Mouse (Mus musculus) cortical plate, adult 2 months (tissue): ENCODE measurements around the gene Shroom3. TPM values are rescaled to one million over a fixed set of nuclear protein-coding genes. Genes with fewer than 3 reads are reported as not detected.

Experiments used
- H3K27ac ChIP-seq: fragments of 200-500 bp; 2 replicates; pipeline ENCODE4 v1.5.1; 2012; ENCODE audit warnings: low read length, control low read depth, inconsistent platforms; ENCODE audit not compliant: insufficient read depth
- H3K4me1 ChIP-seq: fragments of 200-500 bp; 2 replicates; pipeline ENCODE4 v1.6.1; 2011; ENCODE audit warnings: low read length; ENCODE audit not compliant: control insufficient read depth, insufficient read depth
- H3K4me3 ChIP-seq: fragments of 200-500 bp; 2 replicates; pipeline ENCODE4 v1.5.1; 2011; ENCODE audit warnings: mild to moderate bottlenecking, low read length, control low read depth; ENCODE audit not compliant: insufficient read depth
- CTCF ChIP-seq: fragments of 200-500 bp; IDR thresholded peaks from 2 replicates; pipeline ENCODE4 v1.5.1; 2011; ENCODE audit warnings: mild to moderate bottlenecking, control low read depth, low read length; ENCODE audit not compliant: insufficient read depth; ENCODE audit errors: extremely low read depth
- POLR2A ChIP-seq: fragments of 200-500 bp; IDR thresholded peaks from 2 replicates; pipeline ENCODE4 v1.6.1; 2011; ENCODE audit warnings: mild to moderate bottlenecking, low read length, control low read depth; ENCODE audit not compliant: insufficient read depth; ENCODE audit errors: extremely low read depth
- polyA plus RNA-seq: library from polyadenylated mRNA; depleted of rRNA; stranded (reverse); fragments of >200 nt; gene quantifications from 2 replicates; pipeline ENCODE4 v1.2.3, GENCODE M21; 2012

Shroom3 gene
- polyA plus RNA-seq, 1 experiment, result 1.9 TPM

GRCm38 (mm10) chr5:92681861-92682260 is 1.4 kb upstream of the Shroom3 start:
- Histone ChIP-seq H3K4me3 (no peak overlapping the region), H3K4me1 (no peaks in the 10 kb centered on the region), H3K27ac (no peak overlapping the region)
- no peak for TF ChIP-seq POLR2A
- no peak for TF ChIP-seq CTCF

DNA sequence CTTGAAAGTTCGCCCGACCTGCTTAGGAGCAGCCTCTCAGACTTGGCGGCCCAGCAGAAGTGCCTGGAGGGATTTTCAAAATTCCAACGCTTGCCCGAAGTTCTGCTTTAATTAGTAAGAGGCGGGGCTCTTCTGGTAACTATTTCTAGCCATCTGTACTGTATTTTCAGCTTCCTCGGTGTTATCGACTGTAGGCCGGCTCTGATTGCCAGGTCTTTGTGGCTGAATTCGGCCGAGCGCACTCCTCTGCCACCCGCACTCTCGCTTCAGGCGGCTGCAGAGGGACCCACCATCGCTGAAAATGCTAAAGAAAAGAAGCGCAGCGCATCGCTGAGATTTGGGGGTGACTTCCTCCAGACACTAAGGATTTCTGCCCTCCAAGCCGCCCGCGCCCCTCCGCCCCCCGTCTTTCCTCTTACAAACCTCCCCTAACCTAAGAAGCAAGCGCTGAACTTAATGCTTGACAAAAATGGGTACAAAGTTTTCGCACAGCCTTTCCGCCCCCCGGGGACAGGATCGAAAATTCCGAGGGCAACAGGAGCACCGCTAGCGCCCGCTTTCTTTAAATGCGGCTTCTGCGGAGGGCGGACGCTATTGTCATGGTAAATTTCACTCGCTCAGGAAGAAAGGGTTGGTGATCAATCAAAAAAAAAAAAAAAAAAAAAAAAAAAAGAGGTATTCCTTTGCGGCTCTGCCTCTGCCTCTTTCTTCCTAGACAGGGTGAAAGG is 450 bp upstream of the Shroom3 start:
- TF ChIP-seq CTCF, result no peak
- TF ChIP-seq POLR2A, result no peak
- H3K4me1 ChIP-seq, result no peaks in the 10 kb centered on the region
- no peak overlapping the region for H3K27ac ChIP-seq
- peak overlapping the region; percentile 29 for H3K4me3 ChIP-seq

- H3K4me3 ChIP-seq, result peak overlapping the region; percentile 29
- no peak for TF ChIP-seq CTCF
- TF ChIP-seq POLR2A, result no peak
Observed at GRCm38 (mm10) chr5:92683871-92684475, 738 bp downstream of the Shroom3 start.

DNA sequence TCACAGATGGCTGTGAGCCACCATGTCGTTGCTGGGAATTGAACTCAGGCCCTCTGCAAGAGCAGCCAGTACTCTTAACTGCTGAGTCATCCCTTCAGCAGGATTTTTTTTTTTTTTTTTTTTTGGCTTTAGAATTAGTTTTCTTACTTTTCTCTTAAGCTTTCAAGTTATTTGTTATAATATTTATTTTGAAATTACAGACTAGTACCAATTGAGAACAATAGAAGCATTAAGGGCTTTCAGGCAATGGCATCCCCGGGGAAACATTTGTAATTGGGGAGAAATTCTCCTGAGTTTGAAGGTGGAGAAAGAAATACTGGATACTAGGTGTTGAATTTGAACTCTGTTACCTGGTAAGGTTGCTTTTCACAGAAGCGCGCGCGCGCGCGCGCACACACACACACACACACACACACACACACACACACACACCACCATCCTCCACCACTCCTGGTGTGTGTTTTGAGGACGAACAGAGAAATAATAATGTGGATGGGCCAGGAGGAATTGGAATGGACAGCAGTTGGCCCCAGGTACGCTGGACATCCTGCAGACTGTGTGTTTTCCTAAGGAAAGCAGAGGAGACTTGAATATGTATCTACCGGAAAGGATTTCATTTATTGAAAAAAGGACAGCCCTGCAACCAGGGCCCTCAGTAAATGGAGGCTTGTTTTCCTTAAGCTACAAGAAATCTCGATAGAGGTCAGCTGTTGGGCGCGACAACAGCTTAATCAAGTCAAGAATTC is 1.7 kb downstream of the Shroom3 start:
- Histone ChIP-seq H3K4me3 (no peak overlapping the region), H3K27ac (no peak overlapping the region), H3K4me1 (no peaks in the 10 kb centered on the region)
- TF ChIP-seq CTCF (no peak), POLR2A (no peak)

More at GRCm38 (mm10) chr5:92683871-92684475, 738 bp downstream of the Shroom3 start:
- no peaks in the 10 kb centered on the region for H3K4me1 ChIP-seq
- H3K27ac ChIP-seq, result no peak overlapping the region

GRCm38 (mm10) chr5:92688124-92688523 is 4.9 kb downstream of the Shroom3 start:
- Histone ChIP-seq H3K4me3 (no peak overlapping the region), H3K27ac (no peak overlapping the region), H3K4me1 (no peaks in the 10 kb centered on the region)
- TF ChIP-seq CTCF, result no peak
- TF ChIP-seq POLR2A, result no peak

DNA sequence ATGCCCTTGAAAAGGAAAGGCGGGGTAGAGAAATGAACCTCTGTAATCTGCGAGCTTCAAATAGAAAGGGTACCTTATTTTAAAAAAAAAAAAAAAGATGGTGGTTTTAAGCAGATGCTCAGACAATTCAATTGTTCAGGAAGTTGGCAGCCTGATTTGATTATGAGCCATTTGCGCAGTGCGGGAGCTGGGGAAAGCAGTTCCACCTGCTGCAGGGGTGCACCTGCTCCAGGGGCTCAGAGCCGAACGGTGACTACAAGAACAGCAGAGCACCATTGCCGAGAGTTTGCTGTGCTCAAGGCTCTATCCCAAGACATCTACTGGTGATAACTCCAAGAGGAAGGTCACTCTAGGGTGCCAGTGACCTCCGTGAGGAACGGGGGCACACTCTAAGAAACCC is 5.3 kb downstream of the Shroom3 start:
- no peak overlapping the region for H3K27ac ChIP-seq
- TF ChIP-seq POLR2A, result no peak
- TF ChIP-seq CTCF, result no peak

GRCm38 (mm10) chr5:92692206-92693007 is 9.2 kb downstream of the Shroom3 start:
- Histone ChIP-seq H3K4me3 (no peak overlapping the region), H3K27ac (no peak overlapping the region), H3K4me1 (no peaks in the 10 kb centered on the region)
- TF ChIP-seq POLR2A, result no peak
- no peak for TF ChIP-seq CTCF

More for the DNA sequence above, 5.3 kb downstream of the Shroom3 start:
- H3K4me3 ChIP-seq, result no peak overlapping the region
- H3K4me1 ChIP-seq, result no peaks in the 10 kb centered on the region

GRCm38 (mm10) chr5:92693744-92694143 is 10.5 kb downstream of the Shroom3 start:
- H3K27ac ChIP-seq, result no peak overlapping the region
- no peak for TF ChIP-seq CTCF
- TF ChIP-seq POLR2A, result no peak
- H3K4me3 ChIP-seq, result no peak overlapping the region
- no peaks in the 10 kb centered on the region; the same call in 1 of the 2 replicates for H3K4me1 ChIP-seq
